Mouse (Mus musculus): ENCODE measurements around the gene Gzme. TPM values are rescaled to one million over a fixed set of nuclear protein-coding genes. Genes with fewer than 3 reads are reported as not detected.
"Not testable (repeated sequence)": the region's sequence is repeated elsewhere in the genome, so short reads cannot be mapped to it uniquely, and the experiment has no call there.

Gene Gzme
- 0.10 TPM in 1 of 2 replicates, not detected in the other for polyA plus RNA-seq (2012; rRNA removed)

DNA sequence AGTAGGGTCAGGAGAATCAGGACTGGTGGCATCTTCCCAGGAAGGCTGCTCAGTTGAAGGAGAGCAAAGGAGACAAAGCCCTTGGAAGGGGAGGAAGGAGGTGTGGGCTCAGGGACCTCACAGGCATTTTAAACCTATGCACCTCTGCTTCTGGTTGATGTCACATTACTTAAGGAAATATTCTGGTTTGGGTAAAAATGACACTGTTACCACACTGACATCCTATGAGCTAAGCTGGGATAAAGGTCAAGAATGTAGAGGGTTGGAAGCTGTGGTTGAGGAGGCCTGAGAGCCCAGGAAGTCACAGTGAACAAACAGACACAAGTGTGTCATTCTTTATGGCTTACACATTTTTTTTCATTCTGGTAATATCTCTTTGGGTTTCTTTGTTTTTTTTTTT is at the start of gene Gzme:
Gzme (minus strand) TSS at position 101 of the 400 bp plus-strand sequence.
- DNase-seq (ENCODE audit: low read depth): no peak
- TF ChIP-seq POLR2A (IDR thresholded peaks at IDR 0.05; ENCODE audit: borderline replicate concordance, extremely low read depth, insufficient read depth, insufficient read length, poor library complexity, severe bottlenecking) (no peak), CTCF (IDR thresholded peaks at IDR 0.05; ENCODE audit: borderline replicate concordance, extremely low read depth, insufficient read depth, insufficient read length) (no peak)

GRCm38 (mm10) chr14:56168009-56168408 is 47.6 kb upstream of the Gzme start:
- DNase-seq (ENCODE audit: low read depth): no peak
- TF ChIP-seq CTCF (IDR thresholded peaks at IDR 0.05; ENCODE audit: borderline replicate concordance, extremely low read depth, insufficient read depth, insufficient read length) (no peak), POLR2A (IDR thresholded peaks at IDR 0.05; ENCODE audit: borderline replicate concordance, extremely low read depth, insufficient read depth, insufficient read length, poor library complexity, severe bottlenecking) (no peak)

- TF ChIP-seq CTCF (IDR thresholded peaks at IDR 0.05; ENCODE audit: borderline replicate concordance, extremely low read depth, insufficient read depth, insufficient read length) (no peak), POLR2A (IDR thresholded peaks at IDR 0.05; ENCODE audit: borderline replicate concordance, extremely low read depth, insufficient read depth, insufficient read length, poor library complexity, severe bottlenecking) (no peak)
- DNase-seq (ENCODE audit: low read depth): peak; percentile 1
These were observed 41.7 kb upstream of the Gzme start for GRCm38 (mm10) chr14:56162109-56162508.

- DNase-seq (ENCODE audit: low read depth): not testable (repeated sequence)
These were observed 39.1 kb upstream of the Gzme start, which contains the start of gene Gzmg for GRCm38 (mm10) chr14:56159479-56159878. Gzmg (minus strand) TSS chr14:56159579.

GRCm38 (mm10) chr14:56155340-56155739 is 34.9 kb upstream of the Gzme start:
- DNase-seq (ENCODE audit: low read depth): no peak
- TF ChIP-seq CTCF (IDR thresholded peaks at IDR 0.05; ENCODE audit: borderline replicate concordance, extremely low read depth, insufficient read depth, insufficient read length) (peak; percentile 29; the same call in 1 of the 2 replicates), POLR2A (IDR thresholded peaks at IDR 0.05; ENCODE audit: borderline replicate concordance, extremely low read depth, insufficient read depth, insufficient read length, poor library complexity, severe bottlenecking) (no peak)

GRCm38 (mm10) chr14:56133675-56134074 is 13.2 kb upstream of the Gzme start:
- DNase-seq (ENCODE audit: low read depth): peak; percentile 16

GRCm38 (mm10) chr14:56132508-56132907 is 12.1 kb upstream of the Gzme start, which contains the start of gene Gzmd:
Gzmd (minus strand) TSS chr14:56132608.
- not testable (repeated sequence) for DNase-seq (ENCODE audit: low read depth)

GRCm38 (mm10) chr14:56128341-56128740 is 7.9 kb upstream of the Gzme start:
- no peak for DNase-seq (ENCODE audit: low read depth)
- TF ChIP-seq CTCF (IDR thresholded peaks at IDR 0.05; ENCODE audit: borderline replicate concordance, extremely low read depth, insufficient read depth, insufficient read length) (peak; percentile 34; the same call in 1 of the 2 replicates), POLR2A (IDR thresholded peaks at IDR 0.05; ENCODE audit: borderline replicate concordance, extremely low read depth, insufficient read depth, insufficient read length, poor library complexity, severe bottlenecking) (no peak)

DNA sequence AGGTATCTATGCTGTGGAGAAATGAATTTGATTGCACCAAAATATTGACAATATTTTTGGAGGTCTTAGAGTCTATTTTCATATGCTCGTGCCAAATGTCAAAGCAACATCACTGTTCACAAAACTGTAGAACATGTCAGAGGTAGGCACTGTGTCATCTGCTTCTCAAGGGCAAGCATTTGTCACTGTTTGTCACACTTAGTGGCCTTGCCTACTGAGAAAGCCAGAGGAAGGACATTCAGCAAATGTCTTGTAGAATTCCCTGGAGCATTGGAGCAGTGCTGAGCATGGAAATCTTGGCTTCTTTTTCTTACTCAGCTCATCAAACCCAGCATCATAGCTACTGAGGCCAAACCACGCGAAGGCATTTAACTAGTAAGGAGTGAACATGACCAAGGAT is 3.1 kb upstream of the Gzme start:
- no peak for DNase-seq (ENCODE audit: low read depth)
- TF ChIP-seq CTCF (IDR thresholded peaks at IDR 0.05; ENCODE audit: borderline replicate concordance, extremely low read depth, insufficient read depth, insufficient read length) (no peak), POLR2A (IDR thresholded peaks at IDR 0.05; ENCODE audit: borderline replicate concordance, extremely low read depth, insufficient read depth, insufficient read length, poor library complexity, severe bottlenecking) (no peak)

DNA sequence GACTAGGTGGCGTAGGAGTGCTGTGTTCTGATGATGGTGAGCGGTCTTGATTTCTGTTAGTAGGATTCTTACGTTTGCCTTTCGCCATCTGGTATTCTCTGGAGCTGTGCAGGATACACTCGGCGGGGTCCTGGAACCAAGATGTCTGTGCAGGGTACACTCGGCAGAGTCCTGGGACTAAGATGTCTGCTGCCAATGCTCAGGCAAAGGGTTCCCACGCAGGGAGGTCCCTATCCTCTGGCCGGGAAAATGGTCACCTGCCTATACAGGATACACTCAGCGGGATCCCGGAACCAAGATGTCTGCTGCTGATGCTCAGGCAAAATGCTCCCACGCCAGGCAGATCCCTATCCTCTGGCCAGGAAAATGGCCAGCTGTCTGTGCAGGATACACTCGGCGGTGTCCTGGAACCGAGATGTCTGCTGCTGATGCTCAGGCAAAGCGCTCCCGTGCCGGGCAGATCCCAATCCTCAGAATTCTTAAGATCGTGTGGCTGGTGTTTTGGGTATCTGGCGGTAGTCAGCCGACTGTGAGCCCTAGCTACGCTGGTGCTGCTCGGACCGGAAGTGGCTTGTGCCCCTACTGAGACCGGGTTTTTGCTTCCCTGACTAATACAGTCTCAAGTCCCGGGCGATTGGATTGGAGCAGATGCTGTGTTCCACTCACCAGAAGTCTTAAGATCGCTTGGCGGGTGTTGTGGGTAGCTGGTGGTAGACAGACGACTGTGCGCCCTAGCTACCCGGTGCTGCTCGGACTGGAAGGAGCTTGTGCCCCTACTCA is 4.7 kb downstream of the Gzme start:
- not testable (repeated sequence) for DNase-seq (ENCODE audit: low read depth)

DNA sequence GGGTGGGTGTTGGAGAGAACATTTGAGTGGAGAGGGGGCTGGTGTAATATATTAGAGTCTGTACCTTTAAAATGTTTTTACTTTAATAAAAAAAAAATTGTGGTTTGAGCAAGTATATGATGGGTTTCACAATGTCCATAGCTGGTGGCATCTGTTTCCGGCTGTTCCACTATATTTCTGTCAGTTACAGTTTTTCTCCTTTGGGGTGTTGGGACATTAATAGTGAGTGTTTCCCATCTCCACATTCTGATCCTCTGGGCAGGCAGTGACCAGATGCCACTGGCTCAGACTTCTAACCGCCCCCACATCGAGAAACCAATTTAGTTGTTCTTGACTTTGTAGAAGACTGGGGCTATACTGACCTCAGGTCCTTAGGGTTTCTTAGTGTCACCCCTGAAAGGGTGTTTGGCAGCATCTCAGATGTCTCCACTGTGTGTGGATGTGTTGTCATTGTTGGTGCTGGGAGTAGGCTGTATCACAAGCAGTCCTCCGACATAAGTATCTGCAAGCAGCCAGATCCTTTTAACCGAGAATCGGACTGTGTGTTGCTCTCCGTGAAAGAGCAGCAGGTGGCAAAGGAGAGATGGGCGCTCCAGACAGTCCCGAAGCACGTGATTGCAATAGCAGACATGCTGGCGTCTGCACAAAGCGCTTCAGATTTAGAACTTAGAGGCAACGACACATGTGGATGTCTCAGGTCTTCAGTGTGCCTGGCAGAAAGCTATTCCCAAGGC is 14.8 kb downstream of the Gzme start:
- TF ChIP-seq POLR2A (IDR thresholded peaks at IDR 0.05; ENCODE audit: borderline replicate concordance, extremely low read depth, insufficient read depth, insufficient read length, poor library complexity, severe bottlenecking) (no peak), CTCF (IDR thresholded peaks at IDR 0.05; ENCODE audit: borderline replicate concordance, extremely low read depth, insufficient read depth, insufficient read length) (no peak)
- no peak for DNase-seq (ENCODE audit: low read depth)

- DNase-seq (ENCODE audit: low read depth): no peak
- no peak for TF ChIP-seq CTCF (IDR thresholded peaks at IDR 0.05; ENCODE audit: borderline replicate concordance, extremely low read depth, insufficient read depth, insufficient read length)
- no peak for TF ChIP-seq POLR2A (IDR thresholded peaks at IDR 0.05; ENCODE audit: borderline replicate concordance, extremely low read depth, insufficient read depth, insufficient read length, poor library complexity, severe bottlenecking)
These were observed 15.4 kb downstream of the Gzme start for GRCm38 (mm10) chr14:56105016-56105415.

Measured in brain, embryonic 14.5 days (tissue).